Mouse (Mus musculus) embryonic fibroblast, embryonic 13.5 days (primary cell): ENCODE measurements around the gene Slc5a5. TPM values are rescaled to one million over a fixed set of nuclear protein-coding genes. Genes with fewer than 3 reads are reported as not detected.
"Not testable (repeated sequence)": the region's sequence is repeated elsewhere in the genome, so short reads cannot be mapped to it uniquely, and the experiment has no call there.

Experiments
- H3K27ac ChIP-seq: 2 replicates; pipeline ENCODE4 v1.5.1; 2012; ENCODE audit warnings: low read length, control low read depth, inconsistent platforms; ENCODE audit not compliant: insufficient read depth
- H3K4me1 ChIP-seq: 2 replicates; pipeline ENCODE4 v1.6.1; 2011; ENCODE audit warnings: low read length; ENCODE audit not compliant: control insufficient read depth, insufficient read depth
- H3K4me3 ChIP-seq: 2 replicates; pipeline ENCODE4 v1.5.1; 2011; ENCODE audit warnings: mild to moderate bottlenecking, control low read depth, low read length; ENCODE audit not compliant: insufficient read depth
- CTCF ChIP-seq: IDR thresholded peaks from 2 replicates; pipeline ENCODE4 v1.5.1; 2011; ENCODE audit warnings: mild to moderate bottlenecking, control low read depth, low read length, moderate library complexity, borderline replicate concordance; ENCODE audit not compliant: insufficient read depth
- POLR2A ChIP-seq: IDR thresholded peaks from 2 replicates; pipeline ENCODE4 v1.6.1; 2011; ENCODE audit warnings: low read depth, mild to moderate bottlenecking, control low read depth, low read length, moderate library complexity
- polyA plus RNA-seq: library from polyadenylated mRNA; stranded (reverse); fragments of >200 nt; gene quantifications from 2 replicates; pipeline ENCODE4 v1.2.4, GENCODE M21; 2011; ENCODE audit warnings: low read depth; ENCODE audit not compliant: missing spikeins, insufficient read length

The Slc5a5 gene
- polyA plus RNA-seq, 1 experiment, result 0.30 TPM

DNA sequence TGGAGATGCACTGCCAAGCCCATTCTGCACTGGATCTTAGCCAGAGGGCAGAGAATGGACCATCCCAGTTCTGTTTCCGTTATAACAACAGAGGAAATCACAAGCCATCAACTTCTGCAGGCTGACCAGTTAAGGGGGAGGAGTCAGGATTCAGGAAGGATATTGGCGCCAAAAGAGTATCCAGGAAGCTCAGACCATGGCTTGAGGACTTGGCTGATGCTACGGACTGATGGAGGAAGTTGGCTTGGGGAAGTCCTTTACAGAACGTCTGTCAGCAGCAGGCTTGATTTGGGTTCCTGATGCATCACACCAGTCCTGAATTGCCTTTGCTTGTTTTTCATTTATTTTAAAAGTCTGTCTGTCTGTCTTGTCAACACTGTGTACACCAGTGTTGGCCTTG, 12.0 kb upstream of the Slc5a5 start:
- TF ChIP-seq POLR2A (no peak), CTCF (no peak)
- Histone ChIP-seq H3K27ac (peak overlapping the region; percentile 76), H3K4me3 (no peak overlapping the region), H3K4me1 (peaks cover 9% of the 10 kb centered on the region)

DNA sequence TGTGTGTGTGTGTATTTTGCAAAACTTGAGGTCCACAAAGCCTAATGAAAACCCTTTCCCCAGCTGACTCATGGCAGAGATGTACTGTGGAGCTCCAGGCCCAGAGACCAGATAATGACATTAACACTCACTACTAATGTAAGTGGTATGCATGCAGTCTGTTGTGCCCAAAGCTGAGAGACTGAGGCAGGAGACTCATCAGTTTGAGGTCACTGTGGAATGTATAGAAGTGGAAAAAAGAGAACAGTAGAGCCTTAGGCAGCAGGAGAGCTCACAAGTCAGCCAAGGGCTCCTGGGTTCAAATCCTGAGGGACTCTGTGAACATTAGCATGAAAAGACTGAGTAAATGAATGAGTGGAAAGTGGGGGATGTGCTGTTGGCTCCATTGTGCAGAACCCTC, 11.0 kb upstream of the Slc5a5 start:
- peaks cover 9% of the 10 kb centered on the region for H3K4me1 ChIP-seq
- H3K4me3 ChIP-seq, result no peak overlapping the region
- peak overlapping the region; percentile 76 for H3K27ac ChIP-seq
- TF ChIP-seq POLR2A (no peak), CTCF (no peak)

DNA sequence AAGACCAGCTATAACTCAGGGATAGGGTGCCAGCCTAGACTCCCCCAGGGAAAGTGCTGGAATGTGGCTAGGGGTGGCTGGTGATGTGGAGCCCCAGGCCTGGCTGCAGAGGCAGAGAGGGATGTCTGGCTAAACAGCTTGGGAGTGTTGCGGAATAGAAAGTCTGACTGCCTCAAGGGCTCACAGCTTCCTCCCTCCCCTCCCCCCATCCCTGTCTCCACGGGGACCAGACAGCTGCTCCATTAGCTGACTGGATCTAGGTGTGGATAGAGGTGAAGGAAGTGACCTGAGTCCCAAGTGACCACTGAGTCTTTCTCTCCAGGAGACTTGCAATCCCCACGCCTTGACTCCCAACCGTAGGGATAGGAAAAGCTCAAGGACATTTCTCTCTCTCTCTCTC, 10.6 kb upstream of the Slc5a5 start:
- peaks cover 14% of the 10 kb centered on the region for H3K4me1 ChIP-seq
- TF ChIP-seq POLR2A (no peak), CTCF (no peak)
- H3K4me3 ChIP-seq, result no peak overlapping the region
- H3K27ac ChIP-seq, result peak overlapping the region; percentile 76

DNA sequence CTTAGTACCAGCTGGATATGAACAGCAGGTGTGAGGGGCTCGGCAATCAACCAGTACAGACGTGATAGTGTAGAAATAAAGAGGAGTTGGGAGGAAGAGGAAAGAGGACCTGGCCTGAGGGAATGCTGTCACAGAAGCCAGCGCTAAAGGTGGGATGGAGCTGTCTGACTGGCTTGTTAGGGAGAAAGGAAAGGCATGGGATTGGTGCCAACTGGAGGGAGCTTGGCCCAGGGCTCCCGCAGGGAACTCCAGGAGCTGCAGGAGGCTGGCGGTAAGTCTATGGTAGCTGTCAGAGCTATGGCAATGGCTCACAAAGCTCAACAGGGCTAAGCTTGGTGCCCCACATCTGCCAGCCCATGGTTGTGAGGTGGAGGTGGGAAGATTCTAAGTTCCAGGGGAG, 9.7 kb upstream of the Slc5a5 start:
- no peak for TF ChIP-seq CTCF
- no peak overlapping the region for H3K27ac ChIP-seq
- peaks cover 14% of the 10 kb centered on the region for H3K4me1 ChIP-seq
- H3K4me3 ChIP-seq, result no peak overlapping the region

DNA sequence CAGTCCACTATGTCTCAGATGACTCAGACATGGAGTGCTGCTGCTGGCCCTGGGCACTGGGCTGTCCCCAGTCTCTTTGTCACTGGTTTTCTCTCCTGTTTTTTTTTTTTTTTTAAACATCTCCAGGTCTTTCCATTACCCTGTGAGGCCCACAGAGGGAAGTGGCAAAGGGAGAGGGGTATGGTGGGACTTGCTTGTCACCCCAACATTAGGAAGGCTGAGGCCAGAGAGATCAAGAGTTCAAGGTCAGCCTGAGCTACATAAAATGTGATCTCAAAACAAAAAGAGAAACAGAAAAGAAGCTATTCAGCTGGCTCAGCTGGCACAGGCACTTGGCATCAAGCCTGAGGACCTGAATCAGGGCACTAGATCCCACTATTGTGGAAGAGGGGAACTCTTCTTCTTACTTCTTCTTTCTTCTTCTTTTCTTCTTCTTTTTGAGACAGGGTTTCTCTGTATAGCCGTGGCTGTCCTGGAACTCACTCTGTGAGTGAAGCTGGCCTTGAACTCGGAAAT, 8.4 kb upstream of the Slc5a5 start:
- H3K4me1 ChIP-seq, result peaks cover 9% of the 10 kb centered on the region; the same call in 1 of the 2 replicates

DNA sequence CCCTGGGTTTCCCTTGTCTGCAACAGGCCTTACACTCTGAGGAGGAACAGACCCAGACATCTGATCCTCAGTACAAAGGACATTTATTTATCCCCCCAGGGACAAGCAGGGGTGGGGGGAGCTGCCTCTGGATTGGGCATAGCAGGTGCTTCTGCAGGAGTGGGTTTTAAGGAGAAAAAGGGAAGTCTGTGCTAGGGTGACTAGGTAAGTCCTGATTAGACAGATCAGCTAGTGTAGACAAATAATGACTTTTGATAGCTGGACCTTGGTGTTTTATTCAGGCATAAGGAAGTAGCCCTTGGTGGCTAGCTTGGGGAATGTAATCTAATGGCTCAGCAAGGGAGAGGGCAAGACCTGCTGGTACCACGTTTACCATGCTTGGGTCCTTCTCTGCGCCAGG, 6.7 kb upstream of the Slc5a5 start:
- H3K4me1 ChIP-seq, result peaks cover 9% of the 10 kb centered on the region; the same call in 1 of the 2 replicates
- no peak overlapping the region for H3K27ac ChIP-seq
- no peak for TF ChIP-seq POLR2A
- no peak for TF ChIP-seq CTCF
- no peak overlapping the region for H3K4me3 ChIP-seq

More for the DNA sequence above, 8.4 kb upstream of the Slc5a5 start:
- no peak overlapping the region for H3K27ac ChIP-seq
- TF ChIP-seq CTCF, result no peak
- TF ChIP-seq POLR2A, result no peak
- H3K4me3 ChIP-seq, result no peak overlapping the region

DNA sequence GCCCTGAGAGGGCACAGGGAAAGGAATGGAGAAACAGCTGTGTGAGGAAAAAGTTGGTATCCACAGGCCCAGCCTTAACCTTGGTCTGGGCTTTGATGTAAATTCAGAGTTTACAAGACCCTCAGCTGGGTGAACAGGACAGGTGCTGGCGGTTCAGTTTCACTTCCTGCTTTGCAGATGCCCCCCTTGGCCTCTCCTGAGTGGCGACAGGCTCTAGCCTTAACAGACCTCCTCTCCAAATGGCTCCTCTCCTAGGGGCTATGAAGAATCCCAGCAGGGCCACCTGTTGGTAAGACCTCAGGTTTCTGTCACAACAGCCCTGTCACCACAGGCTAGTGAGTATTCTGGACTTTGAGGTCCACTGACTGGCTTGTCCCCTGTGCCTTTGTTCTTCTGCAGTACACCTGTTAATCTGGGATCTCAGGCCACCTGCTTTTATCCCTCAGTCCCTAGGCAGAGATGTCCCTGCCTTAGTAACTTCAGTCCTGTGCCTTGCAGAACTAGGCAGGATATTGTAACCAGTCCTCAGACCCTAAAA, 6.2 kb upstream of the Slc5a5 start:
- TF ChIP-seq POLR2A, result no peak
- TF ChIP-seq CTCF, result no peak
- Histone ChIP-seq H3K4me1 (0 out of 2 replicates have a peak, but pooled peaks cover 5% of the 10 kb centered on the region), H3K4me3 (no peak overlapping the region), H3K27ac (no peak overlapping the region)

DNA sequence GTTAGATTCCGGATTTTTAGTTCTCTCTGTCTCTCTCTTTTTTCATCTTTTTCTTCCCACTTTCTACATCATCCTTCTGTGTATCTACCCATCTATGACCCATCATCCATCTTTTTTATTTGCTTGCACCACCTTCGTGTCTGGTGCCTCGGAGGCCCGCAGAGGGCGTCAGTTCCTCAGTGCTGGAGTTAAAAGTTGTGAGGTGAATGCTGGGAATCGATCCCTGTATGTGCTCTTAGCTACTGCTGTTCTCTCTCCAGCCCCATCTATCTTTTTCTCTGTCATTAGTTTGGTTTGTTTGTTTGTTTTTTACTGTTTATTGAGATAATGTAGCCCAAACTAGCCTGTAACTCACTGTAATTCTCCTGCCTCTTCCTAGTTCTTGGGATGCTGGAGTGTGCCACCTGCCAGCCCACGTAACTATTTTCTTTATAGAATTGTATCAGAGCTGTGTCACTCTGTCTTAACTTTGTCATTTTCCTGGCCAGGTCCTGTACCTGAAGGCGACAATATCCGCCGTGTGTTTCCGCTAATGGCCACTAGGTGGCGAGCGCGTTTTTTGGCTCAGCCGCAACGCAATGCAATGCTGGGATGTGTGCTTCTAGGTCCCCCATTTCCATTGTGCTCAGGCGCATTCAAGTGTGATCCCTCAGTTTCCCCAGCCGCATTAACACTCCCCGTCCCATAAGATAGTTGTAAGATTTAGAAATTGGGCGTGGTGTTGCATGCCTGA, 5.3 kb upstream of the Slc5a5 start:
- H3K4me3 ChIP-seq, result peak overlapping the region; percentile 57
- TF ChIP-seq CTCF (peak; percentile 97), POLR2A (no peak; the same call in 1 of the 2 replicates)
- 0 out of 2 replicates have a peak, but pooled peaks cover 5% of the 10 kb centered on the region for H3K4me1 ChIP-seq
- peak overlapping the region; percentile 84 for H3K27ac ChIP-seq

DNA sequence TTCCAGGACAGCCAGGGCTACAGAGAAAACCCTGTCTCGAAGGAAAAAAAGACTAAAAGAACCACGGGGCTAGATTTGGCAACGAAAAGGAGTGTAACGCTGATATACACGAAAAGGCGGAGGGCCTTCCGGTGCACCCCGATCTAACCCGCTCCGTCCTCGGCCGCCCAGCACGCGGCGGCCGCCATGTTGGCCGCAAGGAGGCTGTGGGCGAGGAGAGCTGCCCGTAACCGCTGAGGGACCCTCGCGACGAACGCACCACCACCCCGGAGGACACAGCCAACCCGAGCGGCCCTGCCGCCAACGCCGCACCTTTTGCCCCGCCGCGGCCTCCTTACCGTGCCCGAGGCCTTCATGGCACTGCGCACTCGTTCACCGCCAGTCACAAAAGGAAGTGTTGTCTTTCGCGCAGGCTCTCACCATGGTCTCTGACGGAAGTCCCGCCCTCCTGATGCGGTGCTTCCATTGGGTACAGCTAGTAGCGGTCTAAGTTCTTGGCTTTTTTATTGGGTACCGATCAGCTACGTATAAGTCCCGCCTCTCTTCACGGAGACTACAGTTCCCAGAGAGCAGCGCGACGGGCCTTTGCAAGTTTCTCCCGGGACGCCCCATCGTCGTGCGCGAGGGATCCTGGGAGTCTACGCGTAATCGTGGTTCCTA, 4.6 kb upstream of the Slc5a5 start, which contains the start of gene Rpl18a:
Gene Rpl18a, minus strand, starts transcription at position 392 of the 660 bp plus-strand sequence.
- peak within 1 kb of the TSS; percentile 84 for H3K27ac ChIP-seq
- TF ChIP-seq CTCF (no peak), POLR2A (peak; percentile 94)
- peak within 1 kb of the TSS; percentile 93 for H3K4me3 ChIP-seq
- H3K4me1 ChIP-seq, result 0 out of 2 replicates have a peak, but pooled peaks cover 5% of the 10 kb centered on the region

DNA sequence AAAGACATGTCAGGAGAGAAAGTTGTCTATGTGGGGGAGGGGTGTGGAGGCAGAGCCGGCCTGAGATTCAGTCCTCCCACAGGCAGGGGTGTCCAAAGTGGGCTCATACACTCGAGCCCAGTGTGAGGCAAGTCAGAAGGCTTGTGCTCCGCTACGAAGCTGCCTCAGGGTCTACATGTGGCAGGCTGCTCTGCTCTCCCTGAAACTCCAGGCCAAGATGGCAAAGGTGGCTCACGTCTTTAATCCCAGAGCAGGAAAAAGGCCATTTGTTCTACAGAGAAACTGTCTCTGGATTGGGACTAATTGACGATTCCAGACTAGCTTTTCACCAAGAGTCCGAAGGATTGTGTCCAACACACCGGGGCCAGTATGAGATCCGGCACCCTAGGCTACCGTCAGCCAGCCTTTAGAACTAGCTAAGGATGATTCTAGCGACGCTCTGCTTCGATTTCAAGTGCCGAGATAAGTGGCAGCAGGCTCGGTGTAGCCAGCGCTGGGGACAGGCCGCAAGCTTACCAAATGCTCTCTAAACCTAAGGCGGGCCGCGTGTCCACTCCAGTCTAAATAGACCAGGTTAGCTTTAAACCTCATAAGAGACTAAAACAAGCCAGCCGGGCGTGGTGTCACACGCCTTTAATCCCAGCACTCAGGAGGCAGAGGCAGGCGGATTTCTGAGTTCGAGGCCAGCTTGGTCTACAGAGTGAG, 3.9 kb upstream of the Slc5a5 start:
- peak overlapping the region; percentile 35; the same call in 1 of the 2 replicates for H3K27ac ChIP-seq

DNA sequence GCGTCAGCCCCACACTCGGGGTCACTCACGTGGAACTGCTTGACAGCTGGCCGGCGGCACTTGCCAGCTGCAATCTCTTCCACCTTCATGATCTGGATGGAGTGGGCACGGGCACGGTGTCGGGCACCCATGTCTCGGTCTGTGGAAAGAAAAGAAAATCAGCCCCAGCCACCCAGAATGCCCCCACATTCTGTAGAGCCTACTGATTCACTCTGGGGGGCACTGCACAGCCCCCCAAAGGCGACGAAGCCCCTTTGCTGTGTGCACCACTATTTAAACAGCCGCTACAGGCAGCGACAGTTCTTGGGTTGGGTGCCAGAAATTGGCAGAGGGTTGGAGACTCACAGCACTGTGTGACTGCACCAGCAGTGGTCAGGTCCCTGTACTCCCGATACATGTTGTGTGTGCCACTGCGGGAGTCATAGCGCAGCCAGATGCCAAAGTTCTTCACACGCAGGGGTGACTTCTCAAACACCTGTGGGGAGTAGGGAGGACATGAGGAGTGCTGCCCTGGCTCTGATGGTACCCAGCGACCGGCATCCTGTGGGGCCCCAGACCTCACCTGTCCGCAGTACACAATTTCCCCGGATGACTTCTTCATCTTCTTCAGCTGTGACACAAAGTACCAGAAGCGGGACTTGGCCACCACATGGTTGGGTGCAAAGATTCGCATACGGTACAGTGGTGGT, 3.2 kb upstream of the Slc5a5 start:
- H3K4me3 ChIP-seq, result peak overlapping the region; percentile 93
- not testable (repeated sequence) for H3K4me1 ChIP-seq, H3K27ac ChIP-seq

More for the DNA sequence above, 3.9 kb upstream of the Slc5a5 start:
- Histone ChIP-seq H3K4me3 (peak overlapping the region; percentile 93), H3K4me1 (0 out of 2 replicates have a peak, but pooled peaks cover 5% of the 10 kb centered on the region)
- no peak for TF ChIP-seq CTCF
- TF ChIP-seq POLR2A, result peak; percentile 19; the same call in 1 of the 2 replicates
